Mouse (Mus musculus) heart, embryonic 10.5 days (tissue): ENCODE results near the gene Gm6169. TPM values are rescaled to one million over a fixed set of nuclear protein-coding genes. Genes with fewer than 3 reads are reported as not detected.

Experiments used
- polyA plus RNA-seq: library from polyadenylated mRNA; unstranded; fragments of >200 nt; fragmentation: Nextera tagmentation; extraction: Ambion mirVana; gene quantifications from 2 replicates; pipeline ENCODE4 v1.2.1, GENCODE M21; 2016

Gene Gm6169
- polyA plus RNA-seq, 1 experiment from 2014 or later = 1.9 TPM

Other genes starting within 250 kb of the Gm6169 start
- gene Gcnt4, start 174.5 kb downstream of the Gm6169 start, polyA plus RNA-seq = 0.28 and 0.49 TPM in 2 replicates
- gene 1700029F12Rik, start 64.9 kb downstream of the Gm6169 start, polyA plus RNA-seq = not detected in 2 replicates
- 12.7 and 16.3 TPM in 2 replicates for gene Fam169a, start 32.0 kb downstream of the Gm6169 start, polyA plus RNA-seq
- gene Gfm2, start 38.7 kb upstream of the Gm6169 start, polyA plus RNA-seq = 37.2 and 41.0 TPM in 2 replicates
- gene Nsa2, start 38.7 kb upstream of the Gm6169 start, polyA plus RNA-seq = 45.5 and 51.0 TPM in 2 replicates
- 23.3 and 24.9 TPM in 2 replicates for gene Hexb, start 99.1 kb upstream of the Gm6169 start, polyA plus RNA-seq
- 3.9 and 4.2 TPM in 2 replicates for gene Enc1, start 141.9 kb upstream of the Gm6169 start, polyA plus RNA-seq